Mouse (Mus musculus) testis, adult 2 months (tissue): Measurements from ENCODE around the gene Fam117a. TPM values are rescaled to one million over a fixed set of nuclear protein-coding genes. Genes with fewer than 3 reads are reported as not detected.

Experiments used
- H3K27ac ChIP-seq: fragments of 200-500 bp; 2 replicates; pipeline ENCODE4 v1.5.1; 2012; ENCODE audit warnings: low read depth, low read length; ENCODE audit not compliant: control insufficient read depth, insufficient read depth
- H3K27me3 ChIP-seq: fragments of 200-500 bp; 2 replicates; pipeline ENCODE4 v1.6.1; 2012; ENCODE audit warnings: mild to moderate bottlenecking, low read length, moderate library complexity; ENCODE audit not compliant: control insufficient read depth, insufficient read depth
- H3K36me3 ChIP-seq: fragments of 200-500 bp; 2 replicates; pipeline ENCODE4 v1.6.1; 2012; ENCODE audit warnings: mild to moderate bottlenecking, low read length; ENCODE audit not compliant: control insufficient read depth, insufficient read depth
- H3K4me1 ChIP-seq: fragments of 200-500 bp; 2 replicates; pipeline ENCODE4 v1.6.1; 2012; ENCODE audit warnings: low read length; ENCODE audit not compliant: control insufficient read depth, insufficient read depth
- H3K4me3 ChIP-seq: fragments of 200-500 bp; 2 replicates; pipeline ENCODE4 v1.5.1; 2012; ENCODE audit warnings: low read depth, mild to moderate bottlenecking, low read length, moderate library complexity, mixed read lengths; ENCODE audit not compliant: control insufficient read depth
- CTCF ChIP-seq: fragments of 200-500 bp; IDR thresholded peaks from 2 replicates; pipeline ENCODE4 v1.5.1; 2012; ENCODE audit warnings: low read depth, mild to moderate bottlenecking, inconsistent platforms, low read length, moderate library complexity; ENCODE audit not compliant: control insufficient read depth, insufficient read depth, insufficient replicate concordance
- POLR2A ChIP-seq: fragments of 200-500 bp; IDR thresholded peaks from 2 replicates; pipeline ENCODE4 v1.6.1; 2012; ENCODE audit warnings: low read depth, mild to moderate bottlenecking, inconsistent platforms, low read length, moderate library complexity; ENCODE audit not compliant: control insufficient read depth
- polyA plus RNA-seq: library from polyadenylated mRNA; depleted of rRNA; stranded (reverse); fragments of >200 nt; gene quantifications from 2 replicates; pipeline ENCODE4 v1.2.3, GENCODE M21; 2012

Gene Fam117a
- polyA plus RNA-seq, 1 experiment: 16.7 TPM

DNA sequence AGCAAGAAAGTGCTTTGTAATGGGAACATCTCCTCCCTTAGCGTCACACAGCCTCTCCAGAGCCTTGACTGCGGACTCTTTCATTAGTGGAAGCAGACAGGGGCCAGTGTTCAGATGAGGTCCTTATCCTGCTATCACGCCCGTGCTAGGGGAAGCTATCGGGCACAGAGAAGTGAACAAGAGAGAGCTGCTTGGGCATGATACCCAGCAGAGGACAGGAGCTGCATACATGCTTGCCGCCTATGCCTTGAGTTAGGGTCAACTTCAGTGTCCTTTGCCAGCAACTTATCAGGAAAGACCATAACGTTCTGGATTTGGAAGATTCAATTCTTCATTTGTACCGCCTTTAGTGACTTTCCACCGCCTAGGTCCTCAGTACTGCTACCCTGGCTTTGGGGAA lies 3.0 kb upstream of the Fam117a start:
- H3K4me3 ChIP-seq: no peak overlapping the region
- no peaks in the 10 kb centered on the region for H3K36me3 ChIP-seq
- TF ChIP-seq CTCF (no peak), POLR2A (no peak)
- no peak overlapping the region for H3K27ac ChIP-seq
- H3K27me3 ChIP-seq: no peaks in the 10 kb centered on the region
- peaks cover 7% of the 10 kb centered on the region for H3K4me1 ChIP-seq

DNA sequence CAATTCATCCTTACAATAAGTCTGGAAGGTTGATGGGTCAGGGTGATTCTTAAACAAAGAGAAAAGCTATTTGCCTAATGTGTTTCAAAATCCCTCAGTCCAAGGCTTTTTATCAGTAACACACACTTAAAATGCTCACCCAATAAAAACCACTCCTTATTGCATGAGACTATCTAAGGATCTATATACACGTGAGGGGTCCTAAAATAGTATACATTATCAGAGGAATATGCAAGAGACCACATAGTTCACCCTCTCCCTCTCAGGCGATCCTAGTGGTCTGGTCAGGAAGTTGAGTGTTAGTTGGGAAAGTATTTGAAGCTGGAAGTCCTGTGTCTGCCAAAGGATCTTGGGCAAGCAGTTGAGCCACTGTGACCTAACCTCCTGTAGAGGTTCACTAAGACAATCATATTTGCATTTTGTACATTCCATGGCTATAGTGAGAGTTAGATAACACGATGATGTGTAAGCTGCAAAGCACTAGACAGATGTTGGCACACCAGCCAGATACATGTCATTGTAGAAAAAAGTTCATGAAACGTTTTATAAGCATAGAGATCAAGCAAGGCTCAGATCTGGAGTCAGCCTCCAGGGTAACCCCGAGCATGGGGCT lies 2.3 kb upstream of the Fam117a start:
- Histone ChIP-seq H3K4me1 (peaks cover 7% of the 10 kb centered on the region), H3K27ac (no peak overlapping the region), H3K4me3 (no peak overlapping the region), H3K27me3 (no peaks in the 10 kb centered on the region), H3K36me3 (no peaks in the 10 kb centered on the region)
- TF ChIP-seq CTCF (no peak), POLR2A (no peak)

DNA sequence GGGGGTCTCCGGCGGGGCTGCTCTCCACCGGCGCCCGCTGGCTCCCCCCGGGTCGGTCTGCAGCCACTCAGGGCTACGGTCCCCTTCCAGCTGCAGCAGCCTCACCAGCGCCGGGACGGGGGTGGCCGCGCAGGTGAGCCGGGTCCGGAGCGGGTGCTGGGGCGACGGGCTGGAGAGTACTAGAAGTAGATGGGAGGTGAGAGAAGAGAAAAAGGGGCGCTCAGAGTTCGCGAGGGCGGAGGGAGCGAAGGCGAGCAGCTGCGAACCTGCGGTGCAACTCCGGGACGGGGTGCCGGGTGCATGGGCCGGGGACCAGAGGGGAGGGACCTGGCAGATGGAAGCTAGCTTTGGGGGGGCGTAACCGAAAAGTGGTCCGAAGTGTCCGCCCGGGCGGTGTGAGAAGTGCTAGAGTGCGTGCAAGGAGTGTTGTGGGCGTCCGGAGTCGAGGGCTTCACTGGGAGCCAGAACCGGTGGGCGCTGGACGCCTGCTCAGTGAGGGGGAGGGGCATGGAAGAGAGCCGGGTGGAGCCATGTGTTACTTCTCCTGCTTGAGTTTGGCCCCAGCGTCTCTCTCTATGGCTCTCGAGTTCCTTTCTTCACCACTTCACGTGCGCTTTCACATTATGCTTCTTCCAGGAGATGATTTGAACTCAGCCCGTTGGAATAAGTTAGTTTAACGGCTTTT lies 453 bp downstream of the Fam117a start:
- Histone ChIP-seq H3K4me1 (peaks cover 7% of the 10 kb centered on the region), H3K27ac (0 out of 2 replicates have a peak overlapping the region, but pooled peaks have one; percentile 35), H3K4me3 (peak overlapping the region; percentile 73), H3K36me3 (no peaks in the 10 kb centered on the region), H3K27me3 (no peaks in the 10 kb centered on the region)
- TF ChIP-seq POLR2A (no peak), CTCF (no peak)

DNA sequence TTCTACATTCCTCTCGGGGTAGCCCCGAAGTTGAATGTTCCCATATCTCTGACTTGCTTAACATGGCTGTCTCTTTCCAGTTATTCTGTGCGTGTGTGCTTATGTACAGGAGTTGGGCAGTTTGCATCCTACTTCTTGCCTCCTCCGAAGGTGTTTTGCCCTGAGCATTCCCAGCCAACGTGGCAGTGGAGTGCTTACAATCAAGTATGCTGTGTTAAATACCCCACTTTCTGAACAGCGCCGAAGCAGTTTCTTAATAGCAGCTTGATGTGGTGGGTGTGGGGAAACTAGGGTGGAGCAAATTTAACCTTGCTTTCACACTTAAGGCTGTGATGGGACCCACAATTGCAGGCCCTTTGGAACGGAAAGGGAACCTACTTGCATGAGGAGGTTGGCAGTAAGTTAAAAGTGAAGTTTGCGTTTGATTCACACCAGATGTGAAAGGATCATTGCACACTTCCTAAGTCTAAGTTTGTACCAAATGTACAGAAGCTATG lies 1.1 kb downstream of the Fam117a start:
- H3K4me1 ChIP-seq: peaks cover 7% of the 10 kb centered on the region
- H3K27ac ChIP-seq: no peak overlapping the region
- peak overlapping the region; percentile 73 for H3K4me3 ChIP-seq
- no peaks in the 10 kb centered on the region for H3K27me3 ChIP-seq
- H3K36me3 ChIP-seq: no peaks in the 10 kb centered on the region
- TF ChIP-seq POLR2A: no peak
- no peak for TF ChIP-seq CTCF

DNA sequence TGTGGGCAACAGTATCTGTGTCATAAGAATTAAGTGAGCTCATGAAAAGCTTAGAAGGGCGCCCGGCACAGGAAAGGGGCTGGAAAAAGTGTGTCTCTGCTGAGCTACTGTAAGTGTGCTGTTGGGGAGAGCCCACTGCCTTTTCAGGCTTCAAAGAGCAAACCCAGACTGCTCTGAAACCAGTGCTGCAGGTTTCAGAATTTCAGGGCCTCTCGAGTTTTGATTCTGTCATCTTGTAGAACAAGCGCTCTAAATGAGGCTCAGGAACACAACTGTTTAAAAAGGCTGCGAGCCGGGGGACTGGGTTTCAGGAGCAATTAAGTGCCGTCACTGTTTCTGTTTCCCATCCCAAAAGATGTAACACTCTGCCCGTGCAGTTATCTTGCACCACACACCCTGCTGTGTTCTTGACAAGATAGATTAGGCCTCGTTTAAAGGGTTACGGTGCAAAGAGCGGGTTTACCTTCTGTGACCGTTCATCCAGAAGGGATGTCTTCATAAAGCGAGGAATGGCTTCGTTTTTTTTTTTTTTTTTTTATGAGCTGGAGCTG lies 2.7 kb downstream of the Fam117a start:
- no peak overlapping the region for H3K27ac ChIP-seq
- no peak overlapping the region for H3K4me3 ChIP-seq
- H3K4me1 ChIP-seq: peaks cover 7% of the 10 kb centered on the region
- TF ChIP-seq POLR2A (no peak), CTCF (no peak)
- no peaks in the 10 kb centered on the region for H3K27me3 ChIP-seq
- H3K36me3 ChIP-seq: no peaks in the 10 kb centered on the region

DNA sequence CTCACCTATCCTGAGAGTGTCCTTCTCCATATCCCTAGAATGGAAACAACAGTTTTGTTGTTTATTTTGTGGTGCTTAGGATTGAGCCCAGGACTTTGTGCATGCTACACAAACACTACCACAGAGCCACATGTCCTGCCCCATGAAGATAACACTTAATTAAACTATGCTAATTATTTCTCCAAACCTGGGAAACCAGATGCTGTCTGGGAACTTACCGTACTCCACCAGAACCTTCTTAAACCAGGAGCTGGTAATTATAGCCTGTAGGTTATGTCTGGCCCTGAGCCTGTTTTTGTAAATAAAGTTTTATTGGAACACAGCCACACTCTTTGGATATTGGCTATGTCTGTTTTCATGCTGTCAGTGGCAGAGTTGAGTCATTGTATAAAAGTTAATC lies 3.4 kb downstream of the Fam117a start:
- no peaks in the 10 kb centered on the region for H3K27me3 ChIP-seq
- no peak overlapping the region for H3K27ac ChIP-seq
- TF ChIP-seq POLR2A (no peak), CTCF (no peak)
- no peak overlapping the region for H3K4me3 ChIP-seq
- H3K4me1 ChIP-seq: peaks cover 7% of the 10 kb centered on the region
- no peaks in the 10 kb centered on the region for H3K36me3 ChIP-seq

DNA sequence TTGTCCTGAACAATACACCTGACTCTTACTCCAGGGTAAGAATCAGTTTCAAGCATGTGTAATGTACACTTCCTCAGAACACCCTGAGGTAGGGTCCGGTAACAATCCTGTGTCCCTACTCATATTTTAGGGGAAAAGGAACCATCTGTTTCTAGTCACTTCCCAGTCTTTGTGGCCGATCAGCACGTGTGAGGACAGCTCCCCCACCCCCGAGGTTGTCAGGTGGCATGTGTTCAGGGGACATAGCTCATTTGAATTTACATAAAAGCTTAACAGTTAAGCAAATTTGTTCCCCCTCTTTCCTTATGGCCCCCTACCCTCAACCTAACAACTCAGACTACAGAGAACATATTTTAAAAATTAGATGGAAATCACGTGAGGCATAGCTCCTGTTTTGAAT lies 3.8 kb downstream of the Fam117a start:
- Histone ChIP-seq H3K36me3 (no peaks in the 10 kb centered on the region), H3K4me3 (no peak overlapping the region), H3K4me1 (peaks cover 7% of the 10 kb centered on the region), H3K27ac (no peak overlapping the region), H3K27me3 (no peaks in the 10 kb centered on the region)
- TF ChIP-seq POLR2A (no peak), CTCF (no peak)

DNA sequence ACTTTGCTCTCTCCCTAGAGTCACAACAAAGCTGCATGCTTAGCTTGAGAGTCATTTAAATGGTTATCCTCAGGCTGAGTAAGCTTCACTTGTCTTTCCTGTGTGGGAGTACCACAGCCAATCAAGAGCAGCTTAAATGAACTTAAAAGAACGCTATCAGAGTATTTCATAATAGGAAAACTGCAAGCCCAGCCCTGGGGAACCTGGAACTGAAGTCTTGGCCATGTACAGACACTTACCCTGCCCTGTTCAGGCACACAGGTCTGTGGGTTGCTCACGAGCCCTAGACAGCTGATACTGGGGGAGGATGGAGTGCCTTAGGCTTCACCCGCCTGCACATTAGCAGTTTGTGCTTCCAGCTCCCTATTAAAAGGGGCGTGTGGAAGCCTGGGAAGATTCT lies 6.4 kb downstream of the Fam117a start:
- Histone ChIP-seq H3K4me1 (no peaks in the 10 kb centered on the region), H3K27me3 (no peaks in the 10 kb centered on the region), H3K27ac (no peak overlapping the region), H3K36me3 (peaks cover 1% of the 10 kb centered on the region; the same call in 1 of the 2 replicates), H3K4me3 (no peak overlapping the region)
- TF ChIP-seq POLR2A (no peak), CTCF (no peak)
